Mouse (Mus musculus) thymus, postnatal 0 days (tissue): ENCODE data around the gene Pde6g. TPM values are rescaled to one million over a fixed set of nuclear protein-coding genes. Genes with fewer than 3 reads are reported as not detected.
A peak's percentile ranks its signal among the peaks of the same experiment; 100 is the strongest.
"Not testable (repeated sequence)": the region's sequence is repeated elsewhere in the genome, so short reads cannot be mapped to it uniquely, and the experiment has no call there.

Experiments used
- DNase-seq: peaks from one replicate; pipeline ENCODE4 v3.0.0-alpha.2; 2015; ENCODE audit warnings: low spot score
- polyA plus RNA-seq: library from polyadenylated mRNA; unstranded; fragments of >200 nt; fragmentation: Nextera tagmentation; extraction: Ambion mirVana; gene quantifications from 2 replicates; pipeline ENCODE4 v1.2.1, GENCODE M21; 2015

Gene Pde6g
- polyA plus RNA-seq, 1 experiment from 2014 or later: not detected

DNA sequence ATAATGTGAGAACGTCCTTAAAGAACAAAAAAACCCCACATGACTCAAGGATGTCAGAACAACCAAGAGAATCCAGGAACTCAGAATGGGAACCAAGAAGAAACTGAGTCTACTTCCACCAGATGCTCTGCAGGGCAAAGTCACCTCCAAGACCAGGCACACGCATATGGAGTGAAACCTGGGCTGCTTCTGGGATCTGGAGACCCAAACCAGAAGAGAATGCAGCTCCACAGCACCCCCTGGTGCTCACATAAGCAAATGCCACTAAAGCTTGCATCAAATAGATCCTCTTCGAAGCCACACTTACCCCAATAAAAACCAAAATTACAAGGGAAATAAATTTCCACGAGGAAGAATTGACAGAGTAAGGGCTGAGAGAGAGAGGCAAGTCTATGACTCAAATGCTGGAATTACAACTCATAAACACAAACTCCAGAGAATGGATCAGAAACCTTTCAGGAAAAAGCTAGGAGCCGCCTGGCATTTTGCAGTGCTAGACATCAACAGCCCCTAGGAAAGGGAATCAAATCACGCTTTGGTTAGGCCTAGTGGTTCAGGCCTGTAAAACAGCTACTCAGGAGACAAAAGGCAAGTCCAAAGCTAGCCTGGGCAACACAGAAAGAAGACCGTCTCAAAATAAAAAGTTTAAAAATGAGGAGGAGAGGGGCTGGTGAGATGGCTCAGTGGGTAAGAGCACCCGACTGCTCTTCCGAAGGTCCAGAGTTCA lies 29.6 kb downstream of the Pde6g start:
- DNase-seq: peak; percentile 61

DNA sequence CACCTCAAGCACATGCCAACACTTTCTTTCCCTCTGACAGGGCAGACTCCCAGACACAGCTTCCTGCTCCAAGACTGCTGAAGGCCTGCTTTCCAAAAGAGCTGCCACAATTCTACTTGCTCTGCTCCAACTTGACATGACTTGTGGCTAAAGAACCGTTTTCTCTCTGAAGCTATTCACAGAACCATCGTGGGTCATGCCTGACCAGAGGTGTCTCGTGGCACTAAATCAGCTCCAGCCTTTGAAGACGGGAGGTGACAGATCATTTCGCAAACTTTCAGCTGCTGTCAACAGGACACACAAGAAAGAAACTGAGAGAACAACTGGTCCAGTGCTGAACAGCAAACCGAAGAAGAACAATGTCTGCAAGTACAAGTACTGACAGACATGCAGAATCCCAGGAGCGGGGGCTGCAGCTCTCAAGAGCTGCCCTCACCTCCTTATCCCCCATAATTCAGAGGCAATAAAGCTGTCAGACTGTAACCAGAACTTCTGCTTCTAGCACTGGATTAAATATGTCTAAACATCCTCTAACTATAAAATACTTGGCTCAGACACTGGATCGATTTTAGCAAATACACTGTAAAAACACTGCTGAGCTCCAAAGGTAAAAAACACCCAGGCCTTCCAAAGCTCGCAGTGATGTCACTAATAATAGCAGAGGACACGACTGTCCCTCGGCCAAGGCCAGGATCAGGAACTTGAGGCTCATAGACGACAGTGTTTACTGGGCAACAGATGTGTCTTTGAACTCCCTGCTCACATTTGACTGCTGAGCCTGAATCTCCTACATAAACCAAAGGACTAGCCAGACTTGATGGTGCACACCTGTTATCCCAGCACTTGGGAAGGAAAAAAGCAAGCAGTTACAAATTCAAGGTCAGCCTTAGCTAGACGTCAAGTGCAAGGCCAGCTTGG lies 30.4 kb downstream of the Pde6g start:
- no peak for DNase-seq

DNA sequence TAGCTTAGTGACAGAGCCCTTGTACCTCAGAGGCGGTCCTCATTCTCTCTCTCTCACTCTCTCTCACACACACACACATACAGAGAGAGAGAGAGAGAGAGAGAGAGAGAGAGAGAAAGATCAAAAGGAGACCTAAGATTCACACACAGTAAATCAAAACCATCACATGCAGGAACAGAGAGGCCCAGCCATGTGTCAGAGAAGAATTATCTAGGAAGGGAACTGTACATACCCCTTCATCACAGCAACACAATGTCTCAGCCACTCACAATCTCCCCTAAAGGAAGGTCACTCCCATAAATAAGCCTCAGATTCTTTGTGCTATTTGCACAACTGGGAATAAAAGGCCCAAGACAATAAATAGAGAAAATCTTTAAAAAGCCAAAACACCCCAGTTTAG lies 34.7 kb downstream of the Pde6g start:
- no peak for DNase-seq

DNA sequence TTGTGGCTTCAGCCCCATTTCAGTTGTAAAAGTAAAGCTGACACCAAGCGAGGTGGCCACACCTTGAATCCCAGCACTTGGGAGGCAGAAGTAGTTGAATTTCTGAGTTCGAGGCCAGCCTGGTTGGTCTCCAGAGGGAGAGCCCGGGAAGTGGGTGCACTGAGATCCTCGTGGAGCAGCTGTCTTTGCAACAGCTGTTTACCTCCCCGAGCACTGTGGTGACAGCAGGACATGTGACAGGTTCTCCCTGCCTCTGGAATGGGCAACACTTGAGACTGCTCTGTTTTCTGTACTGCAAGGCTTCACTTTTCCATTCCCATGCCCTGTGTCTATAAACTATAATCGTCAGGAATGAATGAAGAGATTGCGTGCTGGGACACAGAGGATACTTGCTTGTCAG lies 35.4 kb downstream of the Pde6g start:
- DNase-seq: no peak

DNA sequence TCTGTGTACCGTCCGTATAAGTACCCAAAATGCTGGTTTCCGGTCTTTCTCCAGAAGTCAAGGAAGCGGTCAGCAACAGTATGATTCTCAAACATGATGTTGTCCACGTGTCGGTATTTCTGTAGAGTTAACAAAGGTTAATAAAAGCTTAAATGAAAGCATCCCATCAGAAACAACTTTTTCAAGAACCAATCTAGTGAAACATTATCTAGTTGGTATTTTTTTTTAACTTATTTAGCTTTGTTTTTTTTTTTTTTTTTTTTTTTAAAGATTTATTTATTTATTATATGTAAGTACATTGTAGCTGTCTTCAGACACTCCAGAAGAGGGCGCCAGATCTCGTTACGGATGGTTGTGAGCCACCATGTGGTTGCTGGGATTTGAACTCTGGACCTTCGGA lies 39.7 kb downstream of the Pde6g start:
- DNase-seq: not testable (repeated sequence)

DNA sequence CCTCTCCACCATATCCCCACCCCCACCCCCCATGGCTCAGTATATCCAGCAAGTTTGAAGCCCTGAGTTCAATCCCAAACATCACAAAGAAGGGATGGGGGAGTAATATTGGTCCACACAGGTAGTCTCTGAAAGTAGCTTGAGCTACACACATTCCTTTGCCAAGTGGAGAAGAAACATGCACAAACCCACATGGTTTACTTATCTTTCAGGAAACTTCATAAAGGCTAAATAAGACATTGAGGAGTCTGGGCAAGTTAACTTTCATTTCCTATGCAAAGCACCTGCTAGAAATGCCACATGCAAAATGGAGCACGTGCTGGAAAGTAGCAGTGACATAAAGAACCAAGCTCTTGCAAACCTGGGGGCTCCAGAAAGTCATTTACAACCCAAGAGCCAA lies 46.9 kb downstream of the Pde6g start:
- DNase-seq: no peak

DNA sequence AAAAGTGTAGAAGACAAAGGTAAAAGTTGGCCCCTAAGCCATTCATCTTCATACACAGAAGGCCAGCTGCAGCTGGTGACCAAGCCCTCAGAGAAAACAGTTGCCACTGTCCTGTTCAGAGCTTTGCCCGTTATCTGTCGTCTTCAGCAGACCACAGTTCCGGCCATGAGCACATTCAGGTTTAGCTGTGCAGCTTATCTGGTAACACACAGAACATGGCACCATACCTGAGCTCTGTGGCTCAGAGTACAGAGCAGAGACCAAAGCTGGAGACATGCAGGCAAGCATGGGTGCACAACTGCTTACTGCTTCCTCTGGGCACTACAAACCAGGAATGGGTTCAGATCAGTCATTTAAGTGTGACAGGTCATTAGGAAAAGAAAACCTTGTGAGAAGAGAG lies 47.4 kb downstream of the Pde6g start:
- no peak for DNase-seq

DNA sequence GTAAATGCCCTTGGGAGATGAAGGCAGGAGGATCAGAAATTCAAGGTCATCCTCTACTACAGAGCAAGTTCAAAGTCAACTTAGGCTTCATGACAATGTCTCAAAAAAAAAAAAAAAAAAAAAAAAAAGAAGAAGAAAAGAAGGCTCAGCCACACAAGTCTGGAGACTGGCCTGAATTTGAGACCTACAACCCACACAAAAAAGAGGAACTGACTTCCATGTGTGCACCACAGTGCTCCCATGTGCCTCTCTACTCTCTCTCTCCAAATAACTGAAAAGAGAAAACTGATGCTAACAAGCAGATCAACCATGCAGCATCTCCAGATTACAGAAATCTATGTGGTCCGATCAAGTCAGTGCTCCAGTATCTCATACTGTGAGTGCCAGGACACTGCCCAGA lies 48.5 kb downstream of the Pde6g start:
- DNase-seq: no peak

DNA sequence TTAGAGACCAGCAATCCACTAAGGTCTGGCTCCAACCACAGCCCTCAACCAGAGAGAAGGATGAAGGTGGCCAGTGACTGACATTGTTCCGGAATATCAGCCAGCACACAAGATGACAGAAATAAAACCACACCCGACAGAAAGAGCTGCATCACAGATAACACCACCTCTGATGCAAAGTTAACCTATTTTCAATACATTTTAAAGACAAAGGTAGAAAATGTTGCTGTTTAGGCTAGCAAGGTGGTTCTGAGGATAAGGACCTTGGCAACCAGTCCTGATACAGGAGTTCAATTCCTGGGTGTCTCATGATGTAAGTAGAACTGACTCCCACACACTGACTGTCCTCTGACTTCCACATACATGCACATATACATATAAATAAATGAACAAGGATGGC lies 54.0 kb downstream of the Pde6g start:
- DNase-seq: no peak

Other genes with a start within 250 kb of the Pde6g start
- 3.3 and 4.6 TPM in 2 replicates for gene Bahcc1, start 220.6 kb downstream of the Pde6g start, polyA plus RNA-seq
- 1,815 and 1,857 TPM in 2 replicates for gene Actg1, start 105.0 kb downstream of the Pde6g start, polyA plus RNA-seq
- 0.46 and 0.59 TPM in 2 replicates for gene Fscn2, start 92.0 kb downstream of the Pde6g start, polyA plus RNA-seq
- 12.8 and 15.9 TPM in 2 replicates for gene Faap100, start 74.7 kb downstream of the Pde6g start, polyA plus RNA-seq
- 24.8 and 29.3 TPM in 2 replicates for gene Nploc4, start 15.8 kb downstream of the Pde6g start, polyA plus RNA-seq
- gene Tspan10, start 10.9 kb downstream of the Pde6g start, polyA plus RNA-seq: 1.2 TPM in 2 replicates
- 15.5 and 18.5 TPM in 2 replicates for gene Oxld1, start 4.6 kb upstream of the Pde6g start, polyA plus RNA-seq
- gene Ccdc137, start 4.6 kb upstream of the Pde6g start, polyA plus RNA-seq: 30.0 and 33.3 TPM in 2 replicates
- gene Arl16, start 14.1 kb upstream of the Pde6g start, polyA plus RNA-seq: 34.7 and 36.6 TPM in 2 replicates
- 133 and 148 TPM in 2 replicates for gene Mrpl12, start 31.1 kb upstream of the Pde6g start, polyA plus RNA-seq
- 28.6 and 29.4 TPM in 2 replicates for gene Slc25a10, start 38.3 kb upstream of the Pde6g start, polyA plus RNA-seq
- 0.14 and 0.18 TPM in 2 replicates for gene Gcgr, start 77.2 kb upstream of the Pde6g start, polyA plus RNA-seq
- 179 and 196 TPM in 2 replicates for gene Mcrip1, start 96.2 kb upstream of the Pde6g start, polyA plus RNA-seq
- 13.7 and 17.1 TPM in 2 replicates for gene Ppp1r27, start 97.6 kb upstream of the Pde6g start, polyA plus RNA-seq
- 254 and 290 TPM in 2 replicates for gene P4hb, start 119.8 kb upstream of the Pde6g start, polyA plus RNA-seq
- 553 and 615 TPM in 2 replicates for gene Arhgdia, start 128.1 kb upstream of the Pde6g start, polyA plus RNA-seq
- gene Alyref, start 144.9 kb upstream of the Pde6g start, polyA plus RNA-seq: 571 and 587 TPM in 2 replicates
- 158 and 179 TPM in 2 replicates for gene Anapc11, start 144.9 kb upstream of the Pde6g start, polyA plus RNA-seq
- 1.6 and 2.1 TPM in 2 replicates for gene Npb, start 155.0 kb upstream of the Pde6g start, polyA plus RNA-seq
- gene Pcyt2, start 164.4 kb upstream of the Pde6g start, polyA plus RNA-seq: 113 and 114 TPM in 2 replicates
- 100 and 108 TPM in 2 replicates for gene Sirt7, start 171.7 kb upstream of the Pde6g start, polyA plus RNA-seq
- 16.5 and 18.7 TPM in 2 replicates for gene Mafg, start 180.1 kb upstream of the Pde6g start, polyA plus RNA-seq
- gene Pycr1, start 190.3 kb upstream of the Pde6g start, polyA plus RNA-seq: 1.7 and 2.9 TPM in 2 replicates
- gene Myadml2, start 194.7 kb upstream of the Pde6g start, polyA plus RNA-seq: 0.56 and 0.86 TPM in 2 replicates
- 0.18 TPM in 1 of 2 replicates, not detected in the other for gene Notum, start 207.7 kb upstream of the Pde6g start, polyA plus RNA-seq
- gene Aspscr1, start 219.5 kb upstream of the Pde6g start, polyA plus RNA-seq: 116 and 120 TPM in 2 replicates